Mouse (Mus musculus) hindbrain, embryonic 15.5 days (tissue): Measurements from ENCODE around the gene Opcml. TPM values are rescaled to one million over a fixed set of nuclear protein-coding genes. Genes with fewer than 3 reads are reported as not detected.

Experiments
- ATAC-seq: fragments of 200-750 bp; cut with Nextera tagmentation; 2 replicates; pipeline ENCODE4 v1.8.0; 2017; ENCODE audit warnings: low read depth, moderate number of reproducible peaks, moderate TSS enrichment; ENCODE audit not compliant: low FRiP score
- H3K27ac ChIP-seq: fragments of 300-500 bp; sonication (generic); replicated peaks from 2 replicates; pipeline ENCODE4 v1.5.1; 2015; ENCODE audit warnings: mild to moderate bottlenecking, inconsistent platforms
- H3K27me3 ChIP-seq: fragments of 300-500 bp; sonication (generic); 2 replicates; pipeline ENCODE4 v1.6.1; 2015; ENCODE audit warnings: control low read depth, inconsistent platforms
- H3K36me3 ChIP-seq: fragments of 300-500 bp; sonication (generic); 2 replicates; pipeline ENCODE4 v1.6.1; 2015; ENCODE audit warnings: control low read depth, inconsistent platforms
- H3K4me1 ChIP-seq: fragments of 300-500 bp; sonication (generic); replicated peaks from 2 replicates; pipeline ENCODE4 v1.6.1; 2015; ENCODE audit warnings: control low read depth, inconsistent platforms
- H3K4me2 ChIP-seq: fragments of 300-500 bp; sonication (generic); 2 replicates; pipeline ENCODE4 v1.6.1; 2015; ENCODE audit warnings: moderate library complexity, mild to moderate bottlenecking, inconsistent platforms
- H3K4me3 ChIP-seq: fragments of 300-500 bp; sonication (generic); 2 replicates; pipeline ENCODE4 v1.5.1; 2015; ENCODE audit warnings: mild to moderate bottlenecking, inconsistent platforms
- H3K9ac ChIP-seq: fragments of 300-500 bp; sonication (generic); 2 replicates; pipeline ENCODE4 v1.6.1; 2015; ENCODE audit warnings: inconsistent platforms
- H3K9me3 ChIP-seq: fragments of 300-500 bp; sonication (generic); 2 replicates; pipeline ENCODE4 v1.6.1; 2016; ENCODE audit warnings: control low read depth, inconsistent platforms
- WGBS: fragments of 180-500 bp; shearing (Covaris S2); methylation state at CpG from one replicate; pipeline ENCODE4 v1.1.7; 2015; 5-methylcytosine and 5-hydroxymethylcytosine counted together
- polyA plus RNA-seq: library from polyadenylated mRNA; unstranded; fragments of >200 nt; fragmentation: Nextera tagmentation; extraction: Ambion mirVana; gene quantifications from 2 replicates; pipeline ENCODE4 v1.2.1, GENCODE M21; 2015

Gene Opcml
- polyA plus RNA-seq, 1 experiment from 2014 or later, result 41.8 TPM

- no peak overlapping the region for H3K9ac ChIP-seq
- H3K4me1 ChIP-seq, result no peaks in the 10 kb centered on the region
- no peaks in the 10 kb centered on the region for H3K27me3 ChIP-seq
- H3K36me3 ChIP-seq, result no peaks in the 10 kb centered on the region
- no peak overlapping the region for H3K27ac ChIP-seq
- ATAC-seq, result no peak
- H3K9me3 ChIP-seq, result no peaks in the 10 kb centered on the region
- no peak overlapping the region for H3K4me2 ChIP-seq
- H3K4me3 ChIP-seq, result no peak overlapping the region
Measured at GRCm38 (mm10) chr9:28317881-28318280, 527.3 kb downstream of the Opcml start.

- Histone ChIP-seq H3K9me3 (no peaks in the 10 kb centered on the region), H3K4me3 (no peak overlapping the region), H3K27me3 (no peaks in the 10 kb centered on the region), H3K4me1 (no peaks in the 10 kb centered on the region), H3K27ac (no peak overlapping the region), H3K36me3 (no peaks in the 10 kb centered on the region), H3K4me2 (no peak overlapping the region), H3K9ac (no peak overlapping the region)
- 86% methylated on average over 4 of the region's 4 CpGs for WGBS
- no peak for ATAC-seq
Measured at GRCm38 (mm10) chr9:28319021-28319755, 528.6 kb downstream of the Opcml start.

GRCm38 (mm10) chr9:28319802-28320201 is 529.2 kb downstream of the Opcml start:
- Histone ChIP-seq H3K27me3 (no peaks in the 10 kb centered on the region), H3K4me1 (no peaks in the 10 kb centered on the region), H3K4me2 (no peak overlapping the region), H3K27ac (no peak overlapping the region), H3K36me3 (no peaks in the 10 kb centered on the region), H3K9me3 (no peaks in the 10 kb centered on the region), H3K9ac (no peak overlapping the region), H3K4me3 (no peak overlapping the region)
- ATAC-seq, result no peak
- WGBS, result 84% methylated on average over 1 of the region's 1 CpGs

GRCm38 (mm10) chr9:28327985-28328384 is 537.4 kb downstream of the Opcml start:
- Histone ChIP-seq H3K4me1 (peaks cover 9% of the 10 kb centered on the region), H3K4me3 (no peak overlapping the region), H3K9me3 (no peaks in the 10 kb centered on the region), H3K4me2 (no peak overlapping the region), H3K36me3 (no peaks in the 10 kb centered on the region), H3K27me3 (no peaks in the 10 kb centered on the region), H3K27ac (peak overlapping the region; percentile 38; the same call in 1 of the 2 replicates), H3K9ac (no peak overlapping the region)
- 21% methylated on average over 4 of the region's 4 CpGs for WGBS
- ATAC-seq, result no peak

- Histone ChIP-seq H3K9me3 (no peaks in the 10 kb centered on the region), H3K9ac (no peak overlapping the region), H3K27ac (no peak overlapping the region; the same call in 1 of the 2 replicates), H3K36me3 (no peaks in the 10 kb centered on the region), H3K4me2 (no peak overlapping the region), H3K4me1 (peaks cover 9% of the 10 kb centered on the region), H3K27me3 (no peaks in the 10 kb centered on the region), H3K4me3 (no peak overlapping the region)
- ATAC-seq, result no peak
- 98% methylated on average over 2 of the region's 2 CpGs for WGBS
Measured at GRCm38 (mm10) chr9:28328434-28328833, 537.9 kb downstream of the Opcml start.

- Histone ChIP-seq H3K36me3 (no peaks in the 10 kb centered on the region), H3K27me3 (no peaks in the 10 kb centered on the region), H3K4me2 (no peak overlapping the region), H3K4me3 (no peak overlapping the region), H3K9me3 (no peaks in the 10 kb centered on the region), H3K4me1 (peaks cover 9% of the 10 kb centered on the region), H3K27ac (no peak overlapping the region), H3K9ac (no peak overlapping the region)
- no peak for ATAC-seq
Measured at GRCm38 (mm10) chr9:28329477-28329876, 538.9 kb downstream of the Opcml start.

- peak; percentile 86 for ATAC-seq
- H3K4me2 ChIP-seq, result peak overlapping the region; percentile 42
- 12% methylated on average over 10 of the region's 10 CpGs for WGBS
- H3K36me3 ChIP-seq, result no peaks in the 10 kb centered on the region
- H3K9me3 ChIP-seq, result no peaks in the 10 kb centered on the region
- peaks cover 13% of the 10 kb centered on the region for H3K4me1 ChIP-seq
- H3K27ac ChIP-seq, result peak overlapping the region; percentile 68
- no peak overlapping the region for H3K4me3 ChIP-seq
- 0 out of 2 replicates have a peak overlapping the region, but pooled peaks have one; percentile 4 for H3K9ac ChIP-seq
- H3K27me3 ChIP-seq, result no peaks in the 10 kb centered on the region
Measured at GRCm38 (mm10) chr9:28336511-28337208, 546.1 kb downstream of the Opcml start.

- no peak overlapping the region for H3K4me2 ChIP-seq
- H3K36me3 ChIP-seq, result no peaks in the 10 kb centered on the region
- no peak overlapping the region for H3K4me3 ChIP-seq
- H3K4me1 ChIP-seq, result peaks cover 13% of the 10 kb centered on the region
- no peak overlapping the region for H3K9ac ChIP-seq
- 76% methylated on average over 2 of the region's 2 CpGs for WGBS
- ATAC-seq, result peak; percentile 68; the same call in 1 of the 2 replicates
- H3K27me3 ChIP-seq, result no peaks in the 10 kb centered on the region
- no peaks in the 10 kb centered on the region for H3K9me3 ChIP-seq
- H3K27ac ChIP-seq, result no peak overlapping the region
Measured at GRCm38 (mm10) chr9:28337837-28338236, 547.3 kb downstream of the Opcml start.

GRCm38 (mm10) chr9:28354978-28355377 is 564.4 kb downstream of the Opcml start:
- H3K27me3 ChIP-seq, result no peaks in the 10 kb centered on the region
- H3K36me3 ChIP-seq, result no peaks in the 10 kb centered on the region
- no peak overlapping the region for H3K4me3 ChIP-seq
- peak; percentile 51; the same call in 1 of the 2 replicates for ATAC-seq
- no peak overlapping the region for H3K4me2 ChIP-seq
- 0 out of 2 replicates have a peak, but pooled peaks cover 4% of the 10 kb centered on the region for H3K4me1 ChIP-seq
- no peaks in the 10 kb centered on the region for H3K9me3 ChIP-seq
- no peak overlapping the region for H3K27ac ChIP-seq
- no peak overlapping the region for H3K9ac ChIP-seq

GRCm38 (mm10) chr9:28357946-28358345 is 567.4 kb downstream of the Opcml start:
- Histone ChIP-seq H3K27ac (no peak overlapping the region), H3K36me3 (no peaks in the 10 kb centered on the region), H3K9me3 (no peaks in the 10 kb centered on the region), H3K9ac (no peak overlapping the region), H3K4me3 (no peak overlapping the region), H3K4me1 (0 out of 2 replicates have a peak, but pooled peaks cover 4% of the 10 kb centered on the region), H3K4me2 (no peak overlapping the region), H3K27me3 (no peaks in the 10 kb centered on the region)
- WGBS, result 55% methylated on average over 3 of the region's 3 CpGs
- no peak for ATAC-seq

GRCm38 (mm10) chr9:28360691-28361090 is 570.1 kb downstream of the Opcml start:
- Histone ChIP-seq H3K4me3 (no peak overlapping the region), H3K4me1 (0 out of 2 replicates have a peak, but pooled peaks cover 4% of the 10 kb centered on the region), H3K36me3 (no peaks in the 10 kb centered on the region), H3K4me2 (no peak overlapping the region), H3K27ac (no peak overlapping the region), H3K9ac (no peak overlapping the region), H3K9me3 (no peaks in the 10 kb centered on the region), H3K27me3 (no peaks in the 10 kb centered on the region)
- ATAC-seq, result no peak
- 90% methylated on average over 2 of the region's 2 CpGs for WGBS

GRCm38 (mm10) chr9:28364473-28365159 is 574.0 kb downstream of the Opcml start:
- H3K9me3 ChIP-seq, result no peaks in the 10 kb centered on the region
- H3K9ac ChIP-seq, result no peak overlapping the region
- 53% methylated on average over 10 of the region's 10 CpGs for WGBS
- H3K36me3 ChIP-seq, result no peaks in the 10 kb centered on the region
- H3K4me3 ChIP-seq, result no peak overlapping the region
- H3K4me2 ChIP-seq, result no peak overlapping the region
- peak overlapping the region; percentile 79 for H3K27ac ChIP-seq
- ATAC-seq, result peak; percentile 81
- no peaks in the 10 kb centered on the region for H3K4me1 ChIP-seq
- H3K27me3 ChIP-seq, result no peaks in the 10 kb centered on the region
